Mouse (Mus musculus): Measurements from ENCODE around the gene Slc16a14. TPM values are rescaled to one million over a fixed set of nuclear protein-coding genes. Genes with fewer than 3 reads are reported as not detected.
A peak's percentile ranks its signal among the peaks of the same experiment; 100 is the strongest.

Gene Slc16a14
- polyA plus RNA-seq, 1 experiment = 0.07 TPM

DNA sequence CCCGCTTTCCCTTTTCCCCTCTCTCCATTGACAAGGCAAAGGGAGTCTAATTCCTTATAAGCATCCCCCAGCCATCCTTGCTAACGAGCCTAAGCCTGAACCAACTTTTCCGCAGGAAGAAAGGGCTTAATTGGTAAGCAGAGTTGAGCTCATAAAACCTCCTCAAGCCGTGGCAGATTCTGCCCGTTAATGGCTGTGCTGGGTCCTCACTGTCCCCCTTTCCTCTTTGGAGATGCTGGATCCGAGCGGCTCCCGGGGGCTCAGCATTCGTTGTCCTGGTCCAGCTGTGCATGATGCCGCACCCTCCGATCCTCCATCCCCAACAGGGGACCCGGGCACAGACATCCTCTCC lies 807 bp downstream of the Slc16a14 start:
- TF ChIP-seq POLR2A (IDR thresholded peaks at IDR 0.05; ENCODE audit: control insufficient read depth, extremely low read depth, insufficient read depth, low read length, poor library complexity) = no peak
- no peak for TF ChIP-seq CTCF (IDR thresholded peaks at IDR 0.05; ENCODE audit: borderline replicate concordance, control insufficient read depth, extremely low read depth, insufficient read depth, low read length, poor library complexity)
- Histone ChIP-seq H3K27ac (ENCODE audit: control insufficient read depth, insufficient read depth, low read length) (no peak overlapping the region), H3K4me3 (ENCODE audit: control insufficient read depth, insufficient read depth, low read length) (no peak overlapping the region), H3K4me1 (replicated peaks; ENCODE audit: control insufficient read depth, insufficient read depth, low read length) (no peaks in the 10 kb centered on the region; the same call in 1 of the 2 replicates), H3K36me3 (ENCODE audit: control insufficient read depth, insufficient read depth, low read length) (no peaks in the 10 kb centered on the region), H3K27me3 (ENCODE audit: control insufficient read depth, insufficient read depth, low read length) (no peaks in the 10 kb centered on the region)
- 5% methylated on average over 12 of the region's 12 CpGs for WGBS
- no peak for DNase-seq

GRCm38 (mm10) chr1:84933472-84934150 lies 1.3 kb downstream of the Slc16a14 start:
- TF ChIP-seq POLR2A (IDR thresholded peaks at IDR 0.05; ENCODE audit: control insufficient read depth, extremely low read depth, insufficient read depth, low read length, poor library complexity) (no peak), CTCF (IDR thresholded peaks at IDR 0.05; ENCODE audit: borderline replicate concordance, control insufficient read depth, extremely low read depth, insufficient read depth, low read length, poor library complexity) (peak; percentile 23; the same call in 1 of the 2 replicates)
- peak; percentile 21 for DNase-seq
- Histone ChIP-seq H3K27me3 (ENCODE audit: control insufficient read depth, insufficient read depth, low read length) (no peaks in the 10 kb centered on the region), H3K4me1 (replicated peaks; ENCODE audit: control insufficient read depth, insufficient read depth, low read length) (no peaks in the 10 kb centered on the region; the same call in 1 of the 2 replicates), H3K4me3 (ENCODE audit: control insufficient read depth, insufficient read depth, low read length) (no peak overlapping the region), H3K36me3 (ENCODE audit: control insufficient read depth, insufficient read depth, low read length) (no peaks in the 10 kb centered on the region), H3K27ac (ENCODE audit: control insufficient read depth, insufficient read depth, low read length) (no peak overlapping the region)
- 20% methylated on average over 22 of the region's 22 CpGs for WGBS

GRCm38 (mm10) chr1:84925599-84925998 lies 9.3 kb downstream of the Slc16a14 start:
- Histone ChIP-seq H3K4me1 (replicated peaks; ENCODE audit: control insufficient read depth, insufficient read depth, low read length) (no peaks in the 10 kb centered on the region), H3K27ac (ENCODE audit: control insufficient read depth, insufficient read depth, low read length) (no peak overlapping the region), H3K4me3 (ENCODE audit: control insufficient read depth, insufficient read depth, low read length) (no peak overlapping the region), H3K27me3 (ENCODE audit: control insufficient read depth, insufficient read depth, low read length) (no peaks in the 10 kb centered on the region), H3K36me3 (ENCODE audit: control insufficient read depth, insufficient read depth, low read length) (no peaks in the 10 kb centered on the region)
- no peak for DNase-seq
- TF ChIP-seq CTCF (IDR thresholded peaks at IDR 0.05; ENCODE audit: borderline replicate concordance, control insufficient read depth, extremely low read depth, insufficient read depth, low read length, poor library complexity) = no peak
- no peak for TF ChIP-seq POLR2A (IDR thresholded peaks at IDR 0.05; ENCODE audit: control insufficient read depth, extremely low read depth, insufficient read depth, low read length, poor library complexity)
- WGBS = 78% methylated on average over 9 of the region's 9 CpGs

DNA sequence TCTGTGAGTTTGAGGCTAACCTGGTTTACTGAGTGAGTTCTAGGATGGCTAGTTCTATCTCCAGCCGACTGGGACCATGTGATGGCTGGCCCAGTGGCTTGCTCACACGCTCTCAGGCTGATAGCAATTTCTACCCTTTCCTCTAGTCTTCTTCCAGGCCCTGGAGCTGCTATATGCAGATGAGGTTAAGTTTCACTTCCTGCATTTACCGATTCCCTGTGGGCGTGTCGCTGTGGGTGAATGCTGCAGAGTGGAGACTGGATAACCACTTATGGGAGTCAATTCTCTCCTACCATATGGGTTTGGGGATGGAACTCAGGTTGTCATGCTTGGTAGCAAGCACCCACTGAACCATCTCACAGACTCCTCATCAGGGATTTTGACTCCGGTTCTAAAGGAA lies 10.8 kb downstream of the Slc16a14 start:
- TF ChIP-seq CTCF (IDR thresholded peaks at IDR 0.05; ENCODE audit: borderline replicate concordance, control insufficient read depth, extremely low read depth, insufficient read depth, low read length, poor library complexity) (no peak), POLR2A (IDR thresholded peaks at IDR 0.05; ENCODE audit: control insufficient read depth, extremely low read depth, insufficient read depth, low read length, poor library complexity) (no peak)

GRCm38 (mm10) chr1:84923432-84923831 lies 11.5 kb downstream of the Slc16a14 start:
- Histone ChIP-seq H3K27me3 (ENCODE audit: control insufficient read depth, insufficient read depth, low read length) (no peaks in the 10 kb centered on the region), H3K4me3 (ENCODE audit: control insufficient read depth, insufficient read depth, low read length) (no peak overlapping the region), H3K27ac (ENCODE audit: control insufficient read depth, insufficient read depth, low read length) (no peak overlapping the region), H3K36me3 (ENCODE audit: control insufficient read depth, insufficient read depth, low read length) (no peaks in the 10 kb centered on the region), H3K4me1 (replicated peaks; ENCODE audit: control insufficient read depth, insufficient read depth, low read length) (no peaks in the 10 kb centered on the region)
- no peak for TF ChIP-seq POLR2A (IDR thresholded peaks at IDR 0.05; ENCODE audit: control insufficient read depth, extremely low read depth, insufficient read depth, low read length, poor library complexity)
- no peak for TF ChIP-seq CTCF (IDR thresholded peaks at IDR 0.05; ENCODE audit: borderline replicate concordance, control insufficient read depth, extremely low read depth, insufficient read depth, low read length, poor library complexity)
- WGBS = 88% methylated on average over 2 of the region's 2 CpGs
- no peak for DNase-seq

More for the DNA sequence above, 10.8 kb downstream of the Slc16a14 start:
- DNase-seq = no peak
- no peak overlapping the region for H3K4me3 ChIP-seq (ENCODE audit: control insufficient read depth, insufficient read depth, low read length)
- H3K4me1 ChIP-seq (replicated peaks; ENCODE audit: control insufficient read depth, insufficient read depth, low read length) = no peaks in the 10 kb centered on the region
- H3K27ac ChIP-seq (ENCODE audit: control insufficient read depth, insufficient read depth, low read length) = no peak overlapping the region
- no peaks in the 10 kb centered on the region for H3K27me3 ChIP-seq (ENCODE audit: control insufficient read depth, insufficient read depth, low read length)
- no peaks in the 10 kb centered on the region for H3K36me3 ChIP-seq (ENCODE audit: control insufficient read depth, insufficient read depth, low read length)
- WGBS = 44% methylated on average over 6 of the region's 6 CpGs

- H3K27me3 ChIP-seq (ENCODE audit: control insufficient read depth, insufficient read depth, low read length) = no peaks in the 10 kb centered on the region
- TF ChIP-seq CTCF (IDR thresholded peaks at IDR 0.05; ENCODE audit: borderline replicate concordance, control insufficient read depth, extremely low read depth, insufficient read depth, low read length, poor library complexity) (no peak), POLR2A (IDR thresholded peaks at IDR 0.05; ENCODE audit: control insufficient read depth, extremely low read depth, insufficient read depth, low read length, poor library complexity) (no peak)
- no peak for DNase-seq
- H3K4me3 ChIP-seq (ENCODE audit: control insufficient read depth, insufficient read depth, low read length) = no peak overlapping the region
- no peak overlapping the region for H3K27ac ChIP-seq (ENCODE audit: control insufficient read depth, insufficient read depth, low read length)
- 97% methylated on average over 3 of the region's 3 CpGs for WGBS
- H3K4me1 ChIP-seq (replicated peaks; ENCODE audit: control insufficient read depth, insufficient read depth, low read length) = no peaks in the 10 kb centered on the region
- no peaks in the 10 kb centered on the region for H3K36me3 ChIP-seq (ENCODE audit: control insufficient read depth, insufficient read depth, low read length)
These were observed 16.1 kb downstream of the Slc16a14 start for GRCm38 (mm10) chr1:84918865-84919264.
